Mouse (Mus musculus): Measurements from ENCODE around the gene Lat2. TPM values are rescaled to one million over a fixed set of nuclear protein-coding genes. Genes with fewer than 3 reads are reported as not detected.

Gene Lat2
- polyA plus RNA-seq, 1 experiment from 2014 or later = 4.1 TPM

- peaks cover 29% of the 10 kb centered on the region for H3K4me1 ChIP-seq
- H3K27me3 ChIP-seq (ENCODE audit: insufficient read depth, poor library complexity, severe bottlenecking) = no peaks in the 10 kb centered on the region
- no peak overlapping the region for H3K4me3 ChIP-seq
- H3K9me3 ChIP-seq = no peaks in the 10 kb centered on the region
- DNase-seq (ENCODE audit: low spot score) = no peak
- WGBS = 68% methylated on average over 2 of the region's 2 CpGs
- peaks cover 78% of the 10 kb centered on the region for H3K36me3 ChIP-seq
- no peak overlapping the region for H3K27ac ChIP-seq
Measured at GRCm38 (mm10) chr5:134632841-134633240, 18.0 kb upstream of the Lat2 start.

GRCm38 (mm10) chr5:134630835-134631234, 16.0 kb upstream of the Lat2 start:
- Histone ChIP-seq H3K27me3 (ENCODE audit: insufficient read depth, poor library complexity, severe bottlenecking) (no peaks in the 10 kb centered on the region), H3K9me3 (no peaks in the 10 kb centered on the region), H3K27ac (no peak overlapping the region), H3K36me3 (peaks cover 87% of the 10 kb centered on the region), H3K4me3 (no peak overlapping the region), H3K4me1 (peaks cover 23% of the 10 kb centered on the region)
- DNase-seq (ENCODE audit: low spot score) = no peak

- Histone ChIP-seq H3K36me3 (peaks cover 88% of the 10 kb centered on the region), H3K9me3 (no peaks in the 10 kb centered on the region), H3K4me3 (no peak overlapping the region), H3K27ac (no peak overlapping the region), H3K4me1 (peaks cover 23% of the 10 kb centered on the region), H3K27me3 (ENCODE audit: insufficient read depth, poor library complexity, severe bottlenecking) (no peaks in the 10 kb centered on the region)
- DNase-seq (ENCODE audit: low spot score) = no peak
- WGBS = 43% methylated on average over 4 of the region's 4 CpGs
Measured at GRCm38 (mm10) chr5:134629508-134629907, 14.7 kb upstream of the Lat2 start.

GRCm38 (mm10) chr5:134622069-134622468, 7.2 kb upstream of the Lat2 start:
- Histone ChIP-seq H3K4me3 (no peak overlapping the region), H3K27ac (no peak overlapping the region), H3K4me1 (0 out of 2 replicates have a peak, but pooled peaks cover 3% of the 10 kb centered on the region), H3K27me3 (ENCODE audit: insufficient read depth, poor library complexity, severe bottlenecking) (no peaks in the 10 kb centered on the region), H3K36me3 (peaks cover 100% of the 10 kb centered on the region), H3K9me3 (no peaks in the 10 kb centered on the region)
- no peak for DNase-seq (ENCODE audit: low spot score)
- 95% methylated on average over 2 of the region's 2 CpGs for WGBS

GRCm38 (mm10) chr5:134621099-134621640, 6.3 kb upstream of the Lat2 start:
- Histone ChIP-seq H3K4me3 (no peak overlapping the region), H3K4me1 (0 out of 2 replicates have a peak, but pooled peaks cover 3% of the 10 kb centered on the region), H3K27me3 (ENCODE audit: insufficient read depth, poor library complexity, severe bottlenecking) (no peaks in the 10 kb centered on the region), H3K36me3 (peaks cover 96% of the 10 kb centered on the region), H3K27ac (no peak overlapping the region; the same call in 1 of the 2 replicates), H3K9me3 (no peaks in the 10 kb centered on the region)
- 90% methylated on average over 16 of the region's 16 CpGs for WGBS
- no peak for DNase-seq (ENCODE audit: low spot score)

GRCm38 (mm10) chr5:134620457-134620856, 5.6 kb upstream of the Lat2 start:
- H3K9me3 ChIP-seq = no peaks in the 10 kb centered on the region

GRCm38 (mm10) chr5:134617071-134617470, 2.2 kb upstream of the Lat2 start:
- H3K27me3 ChIP-seq (ENCODE audit: insufficient read depth, poor library complexity, severe bottlenecking) = no peaks in the 10 kb centered on the region
- 68% methylated on average over 3 of the region's 3 CpGs for WGBS
- H3K27ac ChIP-seq = no peak overlapping the region
- no peaks in the 10 kb centered on the region for H3K9me3 ChIP-seq
- H3K4me1 ChIP-seq = peaks cover 12% of the 10 kb centered on the region
- DNase-seq (ENCODE audit: low spot score) = no peak
- peaks cover 75% of the 10 kb centered on the region for H3K36me3 ChIP-seq
- H3K4me3 ChIP-seq = no peak overlapping the region

More at GRCm38 (mm10) chr5:134620457-134620856, 5.6 kb upstream of the Lat2 start:
- 0 out of 2 replicates have a peak, but pooled peaks cover 3% of the 10 kb centered on the region for H3K4me1 ChIP-seq
- peak overlapping the region; percentile 0; the same call in 1 of the 2 replicates for H3K27ac ChIP-seq
- 97% methylated on average over 9 of the region's 9 CpGs for WGBS
- no peak for DNase-seq (ENCODE audit: low spot score)
- no peak overlapping the region for H3K4me3 ChIP-seq
- H3K36me3 ChIP-seq = peaks cover 94% of the 10 kb centered on the region
- no peaks in the 10 kb centered on the region for H3K27me3 ChIP-seq (ENCODE audit: insufficient read depth, poor library complexity, severe bottlenecking)

- H3K4me1 ChIP-seq = peaks cover 15% of the 10 kb centered on the region
- peaks cover 62% of the 10 kb centered on the region for H3K36me3 ChIP-seq
- no peak overlapping the region for H3K4me3 ChIP-seq
- H3K27ac ChIP-seq = no peak overlapping the region
- WGBS = 74% methylated on average over 4 of the region's 4 CpGs
- DNase-seq (ENCODE audit: low spot score) = no peak
- no peaks in the 10 kb centered on the region for H3K9me3 ChIP-seq
- no peaks in the 10 kb centered on the region for H3K27me3 ChIP-seq (ENCODE audit: insufficient read depth, poor library complexity, severe bottlenecking)
Measured at GRCm38 (mm10) chr5:134615780-134616179, 955 bp upstream of the Lat2 start.

GRCm38 (mm10) chr5:134615380-134615779, 555 bp upstream of the Lat2 start:
- H3K4me3 ChIP-seq = no peak overlapping the region
- no peak for DNase-seq (ENCODE audit: low spot score)
- H3K36me3 ChIP-seq = peaks cover 58% of the 10 kb centered on the region
- 84% methylated on average over 8 of the region's 8 CpGs for WGBS
- no peaks in the 10 kb centered on the region for H3K9me3 ChIP-seq
- H3K4me1 ChIP-seq = peaks cover 12% of the 10 kb centered on the region
- H3K27ac ChIP-seq = no peak overlapping the region
- H3K27me3 ChIP-seq (ENCODE audit: insufficient read depth, poor library complexity, severe bottlenecking) = no peaks in the 10 kb centered on the region

- Histone ChIP-seq H3K36me3 (peaks cover 47% of the 10 kb centered on the region), H3K4me1 (peaks cover 12% of the 10 kb centered on the region), H3K4me3 (no peak overlapping the region), H3K27ac (no peak overlapping the region), H3K9me3 (no peaks in the 10 kb centered on the region), H3K27me3 (ENCODE audit: insufficient read depth, poor library complexity, severe bottlenecking) (no peaks in the 10 kb centered on the region)
- no peak for DNase-seq (ENCODE audit: low spot score)
- WGBS = 93% methylated on average over 8 of the region's 8 CpGs
Measured at GRCm38 (mm10) chr5:134614296-134614695, 529 bp downstream of the Lat2 start.

GRCm38 (mm10) chr5:134613727-134614126, 1.1 kb downstream of the Lat2 start:
- DNase-seq (ENCODE audit: low spot score) = no peak
- peaks cover 12% of the 10 kb centered on the region for H3K4me1 ChIP-seq
- peaks cover 41% of the 10 kb centered on the region for H3K36me3 ChIP-seq
- no peak overlapping the region for H3K4me3 ChIP-seq
- WGBS = 85% methylated on average over 9 of the region's 9 CpGs
- H3K9me3 ChIP-seq = no peaks in the 10 kb centered on the region
- no peaks in the 10 kb centered on the region for H3K27me3 ChIP-seq (ENCODE audit: insufficient read depth, poor library complexity, severe bottlenecking)
- H3K27ac ChIP-seq = no peak overlapping the region

- Histone ChIP-seq H3K4me3 (no peak overlapping the region), H3K4me1 (peaks cover 12% of the 10 kb centered on the region), H3K9me3 (no peaks in the 10 kb centered on the region), H3K36me3 (peaks cover 24% of the 10 kb centered on the region), H3K27ac (no peak overlapping the region), H3K27me3 (ENCODE audit: insufficient read depth, poor library complexity, severe bottlenecking) (no peaks in the 10 kb centered on the region)
- 71% methylated on average over 8 of the region's 8 CpGs for WGBS
- no peak for DNase-seq (ENCODE audit: low spot score)
Measured at GRCm38 (mm10) chr5:134611810-134612521, 2.9 kb downstream of the Lat2 start.

- Histone ChIP-seq H3K36me3 (peaks cover 20% of the 10 kb centered on the region), H3K4me3 (no peak overlapping the region), H3K27me3 (ENCODE audit: insufficient read depth, poor library complexity, severe bottlenecking) (no peaks in the 10 kb centered on the region), H3K27ac (no peak overlapping the region), H3K4me1 (peaks cover 12% of the 10 kb centered on the region), H3K9me3 (no peaks in the 10 kb centered on the region)
- DNase-seq (ENCODE audit: low spot score) = no peak
- 84% methylated on average over 12 of the region's 12 CpGs for WGBS
Measured at GRCm38 (mm10) chr5:134609916-134610643, 4.7 kb downstream of the Lat2 start.
